Mouse (Mus musculus): ENCODE results near the gene Sigmar1.
"Not testable (repeated sequence)": the region's sequence is repeated elsewhere in the genome, so short reads cannot be mapped to it uniquely, and the experiment has no call there.

DNA sequence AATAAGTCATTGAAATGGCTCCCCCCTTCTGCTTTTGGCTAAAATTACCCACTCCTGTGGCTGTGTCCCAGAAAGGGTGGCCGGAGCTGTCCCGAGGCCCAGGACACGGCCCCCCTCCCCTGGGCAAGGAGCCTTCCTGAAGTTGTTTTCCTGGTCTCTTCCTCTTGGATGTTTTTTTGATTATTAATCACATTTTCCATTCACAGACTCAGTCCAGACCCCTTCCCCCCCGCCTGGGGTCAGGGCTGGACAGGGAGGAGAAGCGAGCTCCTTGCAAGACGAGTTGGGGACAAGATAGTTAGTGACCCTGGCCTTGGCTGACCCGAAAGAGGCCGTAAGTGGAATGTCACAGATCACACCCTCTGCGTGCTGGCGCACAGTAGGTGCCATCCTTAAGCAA, 56.2 kb downstream of the Sigmar1 start, which contains the start of gene Il11ra1:
- not testable (repeated sequence) for TF ChIP-seq CTCF, EP300 (IDR thresholded peaks at IDR 0.05)

Measured in lung, postnatal 0 days (tissue).